Comparison of ENCODE assay signal across 19 mouse cellular contexts in genomic region chr14:43532387-43532786, GRCm38 (mm10). TPM values are rescaled to one million over a fixed set of nuclear protein-coding genes. Genes with fewer than 3 reads are reported as not detected.
DNase-seq lines count a peak whose midpoint lies in the region; TF ChIP-seq lines count a peak whose summit lies in the region.
"Not testable (repeated sequence)": the region's sequence is repeated elsewhere in the genome, so short reads cannot be mapped to it uniquely, and the experiment has no call there.
"Had no signal": no experiment of that assay in that cellular context is flagged by ENCODE, and none has a peak within 500 bp of the region (broad histone marks: within the 10 kb centered on the region; RNA-seq: fewer than 3 reads in every experiment).

No protein-coding gene starts in this region.

- H3K4me1 ChIP-seq in testis, adult 2 months (ENCODE audit: control insufficient read depth, insufficient read depth, low read length) = not testable (repeated sequence)

- peak; percentile 19 for DNase-seq in R1 (ENCODE audit: low read depth, low spot score)
- peak; percentile 0 for DNase-seq in embryo, embryonic 11 days
- DNase-seq in heart, adult 11 months = peak; percentile 95
- DNase-seq in kidney, adult 8-10 months = peak; percentile 57 to 64
- peak; percentile 27 for DNase-seq in left cerebral cortex, adult 2 months (ENCODE audit: extremely low spot score in 1 of 2, low spot score in 2 of 2)
- DNase-seq in right cerebral cortex, postnatal 10 days (ENCODE audit: low spot score in 2 of 2) = peak; percentile 27 to 31

- H3K27me3 ChIP-seq in testis, adult 2 months (ENCODE audit: control insufficient read depth, insufficient read depth, low read length) = not testable (repeated sequence)

- not testable (repeated sequence) for H3K4me3 ChIP-seq in left cerebral cortex, adult 2 months
- H3K4me3 ChIP-seq in testis, adult 2 months (ENCODE audit: control insufficient read depth, low read depth, low read length) = peak overlapping the region; percentile 73

- H3K36me3 ChIP-seq in testis, adult 2 months (ENCODE audit: control insufficient read depth, insufficient read depth, low read length) = not testable (repeated sequence)

- H3K27ac ChIP-seq in left cerebral cortex, adult 2 months; testis, adult 2 months (ENCODE audit: control insufficient read depth, insufficient read depth, low read depth, low read length): not testable (repeated sequence)

- not testable (repeated sequence) for TF ChIP-seq POLR2A in testis, adult 2 months (IDR thresholded peaks at IDR 0.05; ENCODE audit: control insufficient read depth, low read depth, low read length)

- intact Hi-C loops in left cerebral cortex, adult 2 months (cut with DNase I) = not testable (repeated sequence)

- TF ChIP-seq CTCF in left cerebral cortex, adult 2 months (IDR thresholded peaks at IDR 0.05); testis, adult 2 months (IDR thresholded peaks at IDR 0.05; ENCODE audit: control insufficient read depth, insufficient read depth, insufficient replicate concordance, low read depth, low read length): not testable (repeated sequence)

RNA-seq across cellular contexts. Expression of gene Gm5799, which starts 11.0 kb away (rescaled TPM):
- total RNA-seq in left cerebral cortex, adult 2 months (2021) = under 1 TPM in 1 of 2 experiments, not detected in 1; 0.93 TPM
- polyA plus RNA-seq in testis, adult 2 months (2012; rRNA removed) = 0.90 and 1.3 TPM in 2 replicates
- total RNA-seq: adrenal gland, postnatal 25 days; heart, postnatal 25 days; layer of hippocampus, postnatal 25 days; megakaryocyte progenitor cell, adult 5-6 weeks had no signal
- polyA plus RNA-seq: forebrain, embryonic 15.5 days; heart, embryonic 11.5 days; large intestine, adult 2 months; liver, embryonic 12.5 days; lung, embryonic 16.5 days; midbrain, embryonic 15.5 days; small intestine, adult 2 months had no signal

RNA-seq across cellular contexts. Expression of gene Gm17654, which starts 46.6 kb away (rescaled TPM):
- not detected for total RNA-seq in left cerebral cortex, adult 2 months (2021)
- polyA plus RNA-seq in testis, adult 2 months (2012; rRNA removed) = 0.22 and 0.32 TPM in 2 replicates
- total RNA-seq: adrenal gland, postnatal 25 days; heart, postnatal 25 days; layer of hippocampus, postnatal 25 days; left cerebral cortex, postnatal 36 days; megakaryocyte progenitor cell, adult 5-6 weeks had no signal
- polyA plus RNA-seq: forebrain, embryonic 15.5 days; heart, embryonic 11.5 days; large intestine, adult 2 months; liver, embryonic 12.5 days; lung, embryonic 16.5 days; midbrain, embryonic 15.5 days; small intestine, adult 2 months had no signal

Comparison
In these comparisons a context has a peak if more than half of its experiments do, and no peak if none do; other contexts are left out.
1. DNase-seq: peak in every context shown above with its lines; median percentile 95 in heart, adult 11 months; 60 in kidney, adult 8-10 months; 29 in right cerebral cortex, postnatal 10 days; 27 in left cerebral cortex, adult 2 months; 19 in R1; 0 in embryo, embryonic 11 days.